Mouse (Mus musculus) embryo, embryonic 10.5 days (tissue): Measurements from ENCODE around the gene Krt5.
"Not testable (repeated sequence)": the region's sequence is repeated elsewhere in the genome, so short reads cannot be mapped to it uniquely, and the experiment has no call there.

Experiments
- DNase-seq: peaks from one replicate; pipeline ENCODE4 v3.0.0-alpha.2; 2015; ENCODE audit warnings: low spot score

Gene Krt5

GRCm38 (mm10) chr15:101712720-101713119 is at the start of gene Krt5:
Gene Krt5 (minus strand): TSS chr15:101712898.
- no peak for DNase-seq

DNA sequence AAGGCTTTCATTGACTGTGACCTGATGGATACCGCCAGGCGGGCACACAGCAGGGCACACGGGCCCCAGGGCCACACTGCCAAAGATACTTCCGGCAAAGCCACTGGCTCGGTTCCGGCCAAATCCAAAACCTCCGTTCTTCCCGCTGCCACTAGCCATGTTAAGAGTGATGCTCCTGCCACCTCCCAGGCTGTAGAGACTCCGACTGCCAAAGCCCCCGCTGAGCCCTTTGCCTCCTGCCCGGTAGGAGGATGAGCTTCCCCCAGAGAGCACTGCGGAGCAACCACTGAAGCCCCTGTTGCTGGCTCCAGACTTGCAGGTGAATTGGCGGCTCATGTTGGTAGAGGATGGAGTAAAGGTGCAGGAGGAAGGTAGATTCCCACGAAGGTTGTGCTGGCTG is 30.0 kb upstream of the Krt5 start, which contains the start of gene Krt71:
TSS of gene Krt71 (minus strand) at position 399 of the 400 bp plus-strand sequence.
- no peak for DNase-seq

DNA sequence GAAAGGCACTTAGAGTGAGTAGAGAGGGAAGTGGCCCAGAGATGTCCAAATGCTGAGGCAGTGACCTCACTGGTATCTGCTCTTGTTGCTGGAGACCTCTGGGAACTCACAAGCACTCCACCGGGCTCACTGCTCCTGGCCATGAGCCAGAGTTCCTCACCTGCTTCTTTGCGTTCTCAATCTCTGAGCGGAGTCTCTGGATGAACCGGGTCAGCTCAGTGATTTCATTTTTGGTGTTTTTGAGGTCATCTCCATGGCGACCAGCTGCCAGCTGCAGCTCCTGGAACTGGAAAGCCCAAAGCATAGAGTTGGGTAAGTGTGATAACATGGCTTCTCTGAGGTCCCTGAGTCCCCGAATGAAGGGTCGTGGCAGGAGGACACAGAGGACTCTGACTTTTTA is 25.1 kb upstream of the Krt5 start:
- DNase-seq = no peak

DNA sequence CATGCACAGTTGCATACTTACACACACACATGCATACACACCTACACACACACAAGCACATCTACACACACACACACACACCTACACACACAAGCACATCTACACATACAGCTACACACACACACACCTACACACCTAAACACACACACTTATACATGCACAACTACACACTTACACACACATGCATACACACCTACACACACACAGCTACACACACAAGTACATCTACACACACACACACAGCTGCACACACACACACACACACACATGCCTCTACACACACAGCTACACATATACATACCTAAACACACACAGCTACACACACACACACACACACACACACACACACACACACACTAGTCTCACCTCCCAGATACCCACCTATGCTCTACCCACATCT is 18.0 kb upstream of the Krt5 start:
- no peak for DNase-seq

- DNase-seq = no peak
Observed at GRCm38 (mm10) chr15:101724686-101725085, 12.0 kb upstream of the Krt5 start.

- DNase-seq = no peak
Observed at GRCm38 (mm10) chr15:101715831-101716230, 3.1 kb upstream of the Krt5 start.

DNA sequence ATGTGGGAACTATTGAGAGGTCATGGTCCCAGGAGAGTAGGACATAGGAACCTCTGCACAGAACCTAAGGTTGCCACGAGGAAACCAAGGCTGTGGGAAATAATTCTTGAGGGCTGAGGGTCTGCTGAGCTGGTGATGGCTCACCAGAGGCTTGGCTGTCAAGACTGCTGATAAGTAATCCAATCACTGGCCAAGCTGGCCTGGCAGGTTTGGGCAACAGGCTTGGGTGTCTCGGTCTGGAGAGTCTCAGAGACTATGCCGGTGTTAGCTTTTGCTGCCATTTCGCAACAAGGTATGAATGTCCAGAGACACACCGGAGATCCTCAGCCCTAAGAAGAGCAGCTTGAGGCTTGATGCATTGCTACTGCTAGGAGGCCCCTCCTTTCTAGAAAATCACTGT is 1.7 kb upstream of the Krt5 start:
- DNase-seq = no peak

DNA sequence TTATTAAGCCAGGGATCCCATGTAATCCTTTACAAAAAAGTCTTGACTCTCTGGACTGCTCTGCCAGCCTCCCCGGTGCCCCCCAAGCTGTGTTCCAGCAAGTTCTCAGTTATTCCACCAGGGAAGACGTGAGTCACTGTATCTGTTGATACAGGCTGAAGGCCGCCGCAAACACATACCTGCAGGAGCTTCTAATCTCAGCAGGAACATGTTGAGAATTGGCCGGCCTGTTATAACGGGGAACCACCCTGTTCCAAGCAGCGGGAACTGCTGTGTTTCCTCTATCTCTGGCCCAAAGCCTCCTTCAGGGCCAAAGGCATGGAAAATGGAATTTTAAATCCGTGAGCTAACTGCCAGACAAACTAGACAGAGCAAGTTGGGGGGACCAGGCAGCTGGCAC is 1.0 kb upstream of the Krt5 start:
- no peak for DNase-seq

DNA sequence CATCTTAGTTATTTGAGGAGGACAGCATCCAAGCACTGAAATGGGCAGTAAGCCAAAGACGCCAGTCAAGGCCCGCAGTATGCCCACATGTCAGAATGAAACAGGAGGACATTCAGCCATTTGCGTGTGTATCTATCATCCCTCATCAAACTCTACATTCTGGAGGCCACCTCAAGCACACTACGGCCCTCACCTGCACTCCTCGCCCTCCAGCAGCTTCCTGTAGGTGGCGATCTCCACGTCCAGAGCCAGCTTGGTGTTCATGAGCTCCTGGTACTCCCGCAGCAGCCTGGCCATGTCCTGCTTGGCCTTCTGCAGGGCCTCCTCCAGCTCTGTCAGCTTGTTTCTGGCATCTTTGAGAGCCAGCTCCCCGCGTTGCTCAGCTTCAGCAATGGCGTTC is 4.0 kb downstream of the Krt5 start:
- DNase-seq = no peak

GRCm38 (mm10) chr15:101707454-101707853 is 5.2 kb downstream of the Krt5 start:
- no peak for DNase-seq

GRCm38 (mm10) chr15:101704066-101704465 is 8.6 kb downstream of the Krt5 start:
- peak; percentile 71 for DNase-seq

- peak; percentile 11 for DNase-seq
Observed at GRCm38 (mm10) chr15:101702380-101702779, 10.3 kb downstream of the Krt5 start.

GRCm38 (mm10) chr15:101699866-101700265 is 12.8 kb downstream of the Krt5 start:
- DNase-seq = no peak

- DNase-seq = no peak
Observed at GRCm38 (mm10) chr15:101699192-101699591, 13.5 kb downstream of the Krt5 start.

DNA sequence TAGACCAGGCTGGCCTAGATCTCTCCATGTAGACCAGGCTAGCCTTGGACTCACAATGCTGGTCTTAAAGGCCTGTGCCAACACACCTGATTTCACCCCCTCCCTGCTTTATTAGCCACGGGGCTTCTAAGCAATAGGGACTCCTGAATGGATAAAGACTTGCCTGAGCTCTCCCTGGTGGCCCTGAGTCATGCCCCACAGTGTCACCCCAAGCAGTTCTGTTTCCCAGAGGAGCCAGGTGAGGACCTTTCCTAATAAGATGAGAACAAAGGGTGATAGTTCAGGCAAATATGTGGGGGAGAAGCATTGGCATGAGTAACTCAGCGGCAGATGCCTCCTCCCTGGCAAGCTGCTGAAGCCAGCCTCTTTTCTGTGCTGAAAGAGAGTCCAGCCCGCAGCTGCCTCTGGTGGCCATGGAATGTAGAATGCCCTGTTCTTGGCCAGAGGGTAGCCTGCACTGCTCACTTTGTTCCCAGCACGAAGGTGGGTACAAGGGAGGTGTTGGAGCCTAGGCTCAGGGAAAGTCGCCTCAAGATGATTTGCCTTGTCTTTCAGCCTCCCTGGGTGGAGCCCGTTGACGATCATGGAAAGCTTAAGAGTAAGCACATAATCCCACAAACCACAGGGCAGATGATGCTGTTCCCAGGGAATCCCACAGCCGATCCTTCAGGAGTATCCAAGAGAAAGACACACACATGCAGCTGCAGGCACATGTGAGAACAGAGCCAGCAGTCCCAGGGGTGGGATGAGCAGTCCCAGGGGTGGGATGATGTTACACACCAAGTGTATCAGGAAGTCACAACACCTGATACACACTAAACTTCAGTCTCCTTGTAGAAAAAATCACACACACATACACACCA is 15.1 kb downstream of the Krt5 start:
- DNase-seq = no peak

DNA sequence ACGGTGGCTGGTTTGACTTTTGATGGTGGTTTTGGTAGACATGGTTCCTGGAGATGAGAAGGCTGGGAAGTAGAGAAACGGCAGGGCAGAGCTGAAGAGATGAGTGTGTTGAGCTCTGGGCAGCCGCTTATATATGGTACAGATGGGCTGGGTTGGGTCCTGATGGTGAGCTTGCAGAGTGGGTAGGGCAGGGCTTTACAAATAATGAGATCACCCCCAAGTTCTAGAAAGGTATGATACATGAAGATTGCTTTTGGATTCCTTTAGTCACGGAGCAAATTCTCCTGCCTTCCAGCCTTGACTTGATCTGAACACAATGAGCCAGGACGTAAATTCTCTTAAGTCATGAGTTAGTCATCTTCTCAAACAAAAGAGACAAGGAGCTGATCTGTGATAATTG is 18.5 kb downstream of the Krt5 start, which contains the start of gene Krt6a:
TSS of gene Krt6a (minus strand) at position 101 of the 400 bp plus-strand sequence.
- no peak for DNase-seq

DNA sequence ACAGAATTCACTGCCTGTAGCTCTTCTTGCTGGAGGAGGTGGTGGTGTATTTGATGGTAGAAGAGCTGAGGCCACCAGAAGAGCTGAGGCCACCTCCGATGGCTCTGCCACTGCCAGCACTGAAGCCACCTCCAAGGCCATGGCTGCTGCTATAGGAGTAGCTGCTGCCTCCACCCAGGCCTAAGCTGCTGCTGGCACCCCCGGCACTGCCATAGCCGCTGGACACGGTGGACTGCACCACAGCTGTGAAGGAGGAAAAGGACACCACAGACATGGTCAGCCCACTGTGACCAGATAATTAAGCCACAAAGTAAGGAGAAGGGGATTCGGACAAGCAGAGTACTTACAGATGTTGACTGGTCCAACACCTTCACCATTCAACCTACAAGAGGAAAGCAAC is 22.2 kb downstream of the Krt5 start:
- not testable (repeated sequence) for DNase-seq

GRCm38 (mm10) chr15:101688161-101688560 is 24.5 kb downstream of the Krt5 start:
- DNase-seq = no peak

GRCm38 (mm10) chr15:101680187-101680586 is 32.5 kb downstream of the Krt5 start, which contains the start of gene Krt6b:
Gene Krt6b (minus strand): TSS chr15:101680287.
- DNase-seq = no peak

DNA sequence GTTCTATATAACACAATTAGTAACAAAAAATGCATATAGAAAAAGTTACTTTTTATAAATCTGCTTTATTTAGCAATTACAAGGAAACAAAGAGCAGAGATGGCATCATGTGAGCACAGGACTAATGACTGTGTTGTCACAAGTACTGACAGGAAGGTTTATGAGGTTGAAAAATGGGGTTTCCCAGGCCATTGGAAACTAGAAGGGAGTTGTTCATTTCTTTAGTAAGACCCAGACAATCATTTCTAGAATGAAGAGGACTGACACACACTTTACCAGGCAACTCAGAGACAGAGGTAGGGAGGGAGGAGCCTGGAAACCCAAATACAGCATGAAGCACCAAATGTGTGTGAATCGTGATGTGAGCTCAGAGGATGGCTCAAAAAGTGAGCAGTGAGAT is 36.7 kb downstream of the Krt5 start:
- DNase-seq = no peak
